Mouse (Mus musculus) forebrain, embryonic 14.5 days (tissue): ENCODE data around the gene Gys1. TPM values are rescaled to one million over a fixed set of nuclear protein-coding genes. Genes with fewer than 3 reads are reported as not detected.
A peak's percentile ranks its signal among the peaks of the same experiment; 100 is the strongest.
"Not testable (repeated sequence)": the region's sequence is repeated elsewhere in the genome, so short reads cannot be mapped to it uniquely, and the experiment has no call there.

Source experiments
- ATAC-seq: fragments of 200-750 bp; cut with Nextera tagmentation; 2 replicates; pipeline ENCODE4 v1.8.0; 2017; ENCODE audit warnings: mild to moderate bottlenecking, moderate library complexity
- DNase-seq: peaks from one replicate; pipeline ENCODE4 v3.0.0-alpha.2; 2015; ENCODE audit warnings: low spot score
- H3K27ac ChIP-seq: fragments of 300-500 bp; sonication (generic); 2 replicates; pipeline ENCODE4 v1.5.1; 2014; ENCODE audit warnings: low read depth, mild to moderate bottlenecking, control low read depth, low read length, moderate library complexity
- H3K27me3 ChIP-seq: fragments of 300-500 bp; sonication (generic); replicated peaks from 2 replicates; pipeline ENCODE4 v1.6.1; 2014; ENCODE audit warnings: low read length, control low read depth, mixed read lengths; ENCODE audit not compliant: control insufficient read depth, insufficient read depth
- H3K36me3 ChIP-seq: fragments of 300-500 bp; sonication (generic); 2 replicates; pipeline ENCODE4 v1.6.1; 2014; ENCODE audit warnings: low read length, control low read depth; ENCODE audit not compliant: control insufficient read depth, insufficient read depth
- H3K4me1 ChIP-seq: fragments of 300-500 bp; sonication (generic); 2 replicates; pipeline ENCODE4 v1.6.1; 2014; ENCODE audit warnings: antibody characterized with exemption, low read length, control low read depth; ENCODE audit not compliant: control insufficient read depth, insufficient read depth
- H3K4me2 ChIP-seq: fragments of 300-500 bp; sonication (generic); 2 replicates; pipeline ENCODE4 v1.6.1; 2014; ENCODE audit warnings: mild to moderate bottlenecking, control low read depth, low read length
- H3K4me3 ChIP-seq: fragments of 300-500 bp; sonication (generic); 2 replicates; pipeline ENCODE4 v1.5.1; 2014; ENCODE audit warnings: low read depth, low read length, control low read depth
- H3K9ac ChIP-seq: fragments of 300-500 bp; sonication (generic); 2 replicates; pipeline ENCODE4 v1.6.1; 2014; ENCODE audit warnings: mild to moderate bottlenecking, low read length, control low read depth, moderate library complexity
- H3K9me3 ChIP-seq: fragments of 300-500 bp; sonication (generic); replicated peaks from 2 replicates; pipeline ENCODE4 v1.6.1; 2016; ENCODE audit warnings: low read length, control low read depth, mixed read lengths; ENCODE audit not compliant: control insufficient read depth
- WGBS: fragments of 180-500 bp; shearing (Covaris S2); extraction: QIAGEN DNeasy Blood & Tissue Kit; methylation state at CpG from one replicate; pipeline ENCODE4 v1.1.7; 2014; 5-methylcytosine and 5-hydroxymethylcytosine counted together
- polyA plus RNA-seq: library from polyadenylated mRNA; unstranded; fragments of >200 nt; fragmentation: Nextera tagmentation; extraction: Ambion mirVana; gene quantifications from 2 replicates; pipeline ENCODE4 v1.2.1, GENCODE M21; 2014

Gene Gys1
- polyA plus RNA-seq = 13.4 and 15.5 TPM in 2 replicates

DNA sequence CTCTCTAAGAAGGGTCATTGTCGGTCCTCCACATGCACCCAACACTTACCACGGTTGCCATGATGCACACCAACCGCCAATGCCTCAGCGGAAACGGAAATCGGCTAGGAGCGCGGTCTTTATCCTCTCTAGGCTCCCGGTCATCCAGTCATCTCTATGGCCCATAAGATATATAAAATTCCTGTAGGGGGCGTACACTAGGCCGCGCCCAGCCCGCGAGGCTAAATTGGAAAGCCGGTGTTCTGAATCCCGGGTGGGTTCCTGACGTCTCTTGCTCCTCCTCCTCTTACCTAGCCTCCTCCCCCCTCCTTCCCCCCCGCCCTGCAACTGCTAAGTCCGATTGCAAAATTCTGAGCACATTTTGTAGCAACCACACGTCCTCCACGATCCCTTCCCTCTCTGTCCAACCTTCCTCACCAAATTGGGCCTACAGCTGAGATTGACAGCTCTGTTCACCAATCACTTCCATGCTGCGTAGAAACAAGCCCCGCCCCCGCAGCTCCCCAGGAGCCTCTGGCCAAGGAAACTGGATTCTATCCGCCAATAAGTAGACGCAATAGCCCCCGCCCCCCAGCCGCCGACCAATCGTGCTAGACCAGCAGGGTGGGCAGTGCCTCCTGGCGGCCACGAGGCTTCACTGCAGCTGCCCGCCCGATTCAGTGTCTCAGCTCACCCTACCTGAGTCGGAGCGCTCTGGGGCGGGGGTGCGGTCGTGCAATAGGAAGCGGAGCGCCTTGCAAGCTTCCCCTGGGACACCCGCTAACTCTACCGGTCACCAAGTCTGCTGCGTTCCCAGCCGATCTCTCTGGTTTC, at the start of gene Gys1:
Gene Gys1, plus strand, starts transcription at position 642 of the 813 bp plus-strand sequence.
- Histone ChIP-seq H3K9ac (peak within 1 kb of the TSS; percentile 83), H3K27ac (peak within 1 kb of the TSS; percentile 87), H3K4me1 (peaks cover 18% of the 10 kb centered on the region), H3K36me3 (peaks cover 28% of the 10 kb centered on the region), H3K4me3 (peak within 1 kb of the TSS; percentile 77), H3K9me3 (no peaks in the 10 kb centered on the region), H3K4me2 (peak within 1 kb of the TSS; percentile 90), H3K27me3 (no peaks in the 10 kb centered on the region)
- DNase-seq (peak; percentile 100), ATAC-seq (peak; percentile 98)
- WGBS = under 1% methylated on average over 45 of the region's 45 CpGs

DNA sequence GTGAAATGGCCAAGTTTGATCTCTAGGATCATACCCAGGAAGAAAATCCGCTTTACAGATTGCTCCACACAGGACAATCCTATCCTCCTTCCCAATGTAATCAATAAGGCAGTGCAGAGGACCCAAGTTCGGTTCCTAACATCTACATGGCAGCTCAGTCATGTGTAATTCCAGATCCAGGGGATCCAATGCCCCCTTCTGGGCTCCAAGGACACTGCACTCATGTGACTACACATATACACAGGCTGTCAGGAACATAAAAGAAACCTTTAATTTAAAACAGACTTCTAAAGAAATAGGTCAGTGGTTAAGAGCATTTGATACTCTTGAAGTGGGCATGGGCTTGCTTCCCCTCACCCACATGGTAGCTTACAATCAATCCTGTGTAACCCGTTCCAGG, 48.6 kb upstream of the Gys1 start:
- Histone ChIP-seq H3K36me3 (peaks cover 100% of the 10 kb centered on the region), H3K4me3 (no peak overlapping the region), H3K27ac (no peak overlapping the region), H3K9me3 (no peaks in the 10 kb centered on the region), H3K9ac (no peak overlapping the region), H3K27me3 (no peaks in the 10 kb centered on the region), H3K4me2 (no peak overlapping the region), H3K4me1 (no peaks in the 10 kb centered on the region)
- DNase-seq = no peak
- WGBS = 93% methylated on average over 3 of the region's 3 CpGs
- ATAC-seq = no peak

- H3K27me3 ChIP-seq = no peaks in the 10 kb centered on the region
- peaks cover 20% of the 10 kb centered on the region for H3K4me1 ChIP-seq
- peak overlapping the region; percentile 84 for H3K9ac ChIP-seq
- H3K9me3 ChIP-seq = no peaks in the 10 kb centered on the region
- DNase-seq = peak; percentile 90
- H3K4me2 ChIP-seq = peak overlapping the region; percentile 100
- under 1% methylated on average over 19 of the region's 20 CpGs for WGBS
- peak overlapping the region; percentile 65 for H3K4me3 ChIP-seq
- H3K36me3 ChIP-seq = peaks cover 25% of the 10 kb centered on the region
- ATAC-seq = peak; percentile 82
- H3K27ac ChIP-seq = peak overlapping the region; percentile 97
These were observed 39.5 kb upstream of the Gys1 start for GRCm38 (mm10) chr7:45395129-45395541.

- Histone ChIP-seq H3K36me3 (peaks cover 18% of the 10 kb centered on the region), H3K9me3 (no peaks in the 10 kb centered on the region), H3K4me3 (peak within 1 kb of the TSS; percentile 65), H3K4me1 (peaks cover 20% of the 10 kb centered on the region), H3K9ac (peak within 1 kb of the TSS; percentile 84), H3K27me3 (no peaks in the 10 kb centered on the region), H3K4me2 (peak within 1 kb of the TSS; percentile 100), H3K27ac (peak within 1 kb of the TSS; percentile 97)
- peak; percentile 97 for ATAC-seq
- DNase-seq = peak; percentile 100
- under 1% methylated on average over 60 of the region's 60 CpGs for WGBS
These were observed 38.9 kb upstream of the Gys1 start, which contains the start of gene Snrnp70 for GRCm38 (mm10) chr7:45395578-45396336. TSS of gene Snrnp70 (minus strand) at chr7:45395742.

DNA sequence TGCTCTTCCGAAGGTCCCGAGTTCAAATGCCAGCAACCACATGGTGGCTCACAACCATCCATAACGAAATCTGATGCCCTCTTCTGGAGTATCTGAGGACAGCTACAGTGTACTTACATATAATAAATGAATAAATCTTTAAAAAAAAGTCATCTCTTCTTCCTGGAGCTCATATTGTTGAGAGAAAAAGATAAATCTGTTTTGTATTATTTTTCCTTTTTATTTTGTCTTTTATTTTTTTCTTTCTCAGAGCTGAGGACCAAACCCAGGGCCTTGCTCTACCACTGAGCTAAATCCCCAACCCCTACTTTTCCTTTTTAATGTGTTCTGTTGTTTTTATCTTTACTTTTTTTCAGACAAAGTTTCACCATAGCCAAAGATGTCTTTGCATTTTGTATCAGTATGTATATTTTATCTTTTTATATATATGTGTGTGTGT, 38.3 kb upstream of the Gys1 start:
- peak; percentile 40 for ATAC-seq
- not testable (repeated sequence) for H3K9me3 ChIP-seq, H3K9ac ChIP-seq, H3K27me3 ChIP-seq, H3K27ac ChIP-seq, DNase-seq
- WGBS = 10% methylated on average over 3 of the region's 3 CpGs
- H3K4me1 ChIP-seq = peaks cover 20% of the 10 kb centered on the region
- peak overlapping the region; percentile 53 for H3K4me2 ChIP-seq
- peaks cover 14% of the 10 kb centered on the region for H3K36me3 ChIP-seq
- H3K4me3 ChIP-seq = peak overlapping the region; percentile 65

- 79% methylated on average over 2 of the region's 2 CpGs for WGBS
- no peaks in the 10 kb centered on the region for H3K9me3 ChIP-seq
- DNase-seq = no peak
- H3K4me1 ChIP-seq = peaks cover 20% of the 10 kb centered on the region
- no peak overlapping the region for H3K4me3 ChIP-seq
- H3K9ac ChIP-seq = no peak overlapping the region
- ATAC-seq = no peak
- no peaks in the 10 kb centered on the region for H3K27me3 ChIP-seq
- H3K36me3 ChIP-seq = peaks cover 10% of the 10 kb centered on the region
- no peak overlapping the region for H3K4me2 ChIP-seq
- no peak overlapping the region for H3K27ac ChIP-seq
These were observed 37.9 kb upstream of the Gys1 start for GRCm38 (mm10) chr7:45396787-45397186.

DNA sequence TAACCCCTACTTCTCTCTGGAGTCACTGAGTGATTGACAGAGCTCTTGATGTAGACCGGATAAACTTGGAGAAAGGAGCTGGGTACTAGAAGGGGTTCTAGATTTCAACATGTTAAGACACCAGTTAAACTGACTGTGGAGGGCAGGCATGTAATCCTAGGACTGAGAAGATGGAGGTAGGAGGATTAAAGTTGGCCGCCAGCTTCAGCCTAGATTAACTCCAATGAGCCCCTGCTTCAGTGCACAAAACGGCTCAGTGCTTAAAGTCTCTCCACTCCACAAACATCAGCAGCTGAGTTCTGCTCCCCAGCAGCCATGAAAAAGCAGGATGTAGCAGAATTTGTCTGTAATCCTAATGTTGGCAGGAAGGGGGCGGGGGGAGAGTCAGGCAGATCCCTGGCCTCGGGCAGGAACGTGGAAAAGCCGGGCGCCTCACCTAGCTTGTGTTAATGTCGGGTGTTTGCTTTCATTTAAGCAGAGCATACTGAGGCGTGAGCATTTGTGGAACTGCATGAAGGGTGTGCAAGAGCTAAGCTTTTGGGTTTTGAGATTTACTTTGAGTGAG, 33.0 kb upstream of the Gys1 start:
- H3K27ac ChIP-seq = no peak overlapping the region
- peaks cover 18% of the 10 kb centered on the region for H3K27me3 ChIP-seq
- H3K4me3 ChIP-seq = no peak overlapping the region
- DNase-seq (no peak), ATAC-seq (no peak)
- H3K9ac ChIP-seq = no peak overlapping the region
- no peaks in the 10 kb centered on the region for H3K36me3 ChIP-seq
- H3K4me1 ChIP-seq = no peaks in the 10 kb centered on the region
- WGBS = 75% methylated on average over 10 of the region's 10 CpGs
- no peaks in the 10 kb centered on the region for H3K9me3 ChIP-seq
- no peak overlapping the region for H3K4me2 ChIP-seq

- ATAC-seq = no peak
These were observed 30.9 kb upstream of the Gys1 start for GRCm38 (mm10) chr7:45403532-45404261.

More at GRCm38 (mm10) chr7:45403532-45404261, 30.9 kb upstream of the Gys1 start:
- Histone ChIP-seq H3K4me3 (no peak overlapping the region), H3K4me1 (no peaks in the 10 kb centered on the region), H3K4me2 (no peak overlapping the region), H3K9me3 (no peaks in the 10 kb centered on the region), H3K27me3 (peaks cover 38% of the 10 kb centered on the region), H3K36me3 (no peaks in the 10 kb centered on the region), H3K9ac (no peak overlapping the region), H3K27ac (no peak overlapping the region)
- 45% methylated on average over 6 of the region's 6 CpGs for WGBS
- DNase-seq = peak; percentile 76
